Mouse (Mus musculus) liver, embryonic 13.5 days (tissue): ENCODE results near the gene Tsnaxip1. TPM values are rescaled to one million over a fixed set of nuclear protein-coding genes. Genes with fewer than 3 reads are reported as not detected.

Source experiments
- ATAC-seq: fragments of 200-750 bp; cut with Nextera tagmentation; 2 replicates; pipeline ENCODE4 v1.8.0; 2017; ENCODE audit warnings: low read depth, mild to moderate bottlenecking, moderate number of reproducible peaks, moderate library complexity
- DNase-seq: peaks from one replicate; pipeline ENCODE4 v3.0.0; 2022
- H3K27ac ChIP-seq: fragments of 300-500 bp; sonication (generic); 2 replicates; pipeline ENCODE4 v1.5.1; 2015; ENCODE audit warnings: moderate library complexity, mild to moderate bottlenecking, inconsistent platforms
- H3K27me3 ChIP-seq: fragments of 300-500 bp; sonication (generic); 2 replicates; pipeline ENCODE4 v1.6.1; 2015; ENCODE audit warnings: mild to moderate bottlenecking, inconsistent platforms
- H3K36me3 ChIP-seq: fragments of 300-500 bp; sonication (generic); 2 replicates; pipeline ENCODE4 v1.6.1; 2015; ENCODE audit warnings: mild to moderate bottlenecking, inconsistent platforms
- H3K4me1 ChIP-seq: fragments of 300-500 bp; sonication (generic); replicated peaks from 2 replicates; pipeline ENCODE4 v1.6.1; 2015; ENCODE audit warnings: inconsistent platforms
- H3K4me2 ChIP-seq: fragments of 300-500 bp; sonication (generic); 2 replicates; pipeline ENCODE4 v1.6.1; 2015; ENCODE audit warnings: inconsistent platforms, mild to moderate bottlenecking, moderate library complexity
- H3K4me3 ChIP-seq: fragments of 300-500 bp; sonication (generic); replicated peaks from 2 replicates; pipeline ENCODE4 v1.5.1; 2015; ENCODE audit warnings: mild to moderate bottlenecking, inconsistent platforms
- H3K9ac ChIP-seq: fragments of 300-500 bp; sonication (generic); 2 replicates; pipeline ENCODE4 v1.6.1; 2015; ENCODE audit warnings: mild to moderate bottlenecking, inconsistent platforms
- H3K9me3 ChIP-seq: fragments of 300-500 bp; sonication (generic); replicated peaks from 2 replicates; pipeline ENCODE4 v1.6.1; 2016; ENCODE audit warnings: inconsistent platforms
- WGBS: fragments of 180-500 bp; shearing (Covaris S2); methylation state at CpG from one replicate; pipeline ENCODE4 v1.1.7; 2015; ENCODE audit not compliant: insufficient replicate concordance; 5-methylcytosine and 5-hydroxymethylcytosine counted together
- polyA plus RNA-seq: library from polyadenylated mRNA; unstranded; fragments of >200 nt; fragmentation: Nextera tagmentation; extraction: Ambion mirVana; gene quantifications from 2 replicates; pipeline ENCODE4 v1.2.1, GENCODE M21; 2015

Gene Tsnaxip1
- polyA plus RNA-seq, 1 experiment from 2014 or later, result 0.08 TPM

DNA sequence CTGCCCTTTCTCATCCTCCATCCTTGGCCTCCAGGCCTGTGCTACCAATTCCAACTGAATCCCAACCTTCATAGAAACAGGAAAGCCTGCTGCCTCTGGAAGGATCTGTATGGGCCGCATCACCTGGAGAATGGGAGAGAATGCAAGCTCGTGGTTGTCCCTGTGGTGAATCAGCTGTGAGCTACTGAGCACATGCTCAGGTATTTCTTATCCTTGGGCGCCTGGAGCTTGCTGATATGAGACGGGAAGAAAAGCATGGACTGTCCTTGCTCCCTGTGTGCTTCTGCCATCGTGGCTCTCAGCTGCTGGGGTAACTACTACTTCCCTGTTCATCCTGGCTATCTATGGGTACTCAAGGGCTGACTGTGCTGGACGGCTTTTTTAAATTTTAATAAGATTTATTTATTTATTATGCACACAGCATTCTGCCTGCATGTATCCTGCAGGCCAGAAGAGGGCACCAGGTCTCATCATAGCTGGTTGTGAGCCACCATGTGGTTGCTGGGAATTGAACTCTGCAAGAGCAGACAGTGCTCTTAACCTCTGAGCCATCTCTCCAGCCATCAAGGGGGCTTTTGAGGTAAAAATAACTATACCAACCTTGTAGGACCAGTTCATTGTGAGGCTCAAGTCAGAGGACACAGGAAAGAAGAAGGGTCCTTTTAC, 39.0 kb downstream of the Tsnaxip1 start:
- peak; percentile 66; the same call in 1 of the 2 replicates for ATAC-seq
- peak overlapping the region; percentile 19 for H3K27ac ChIP-seq
- 0 out of 2 replicates have a peak overlapping the region, but pooled peaks have one; percentile 40 for H3K9ac ChIP-seq
- H3K36me3 ChIP-seq, result peaks cover 86% of the 10 kb centered on the region
- no peak overlapping the region for H3K4me2 ChIP-seq
- no peak for DNase-seq
- H3K9me3 ChIP-seq, result no peaks in the 10 kb centered on the region
- H3K4me3 ChIP-seq, result no peak overlapping the region
- 42% methylated on average over 6 of the region's 6 CpGs for WGBS
- peaks cover 73% of the 10 kb centered on the region for H3K4me1 ChIP-seq
- no peaks in the 10 kb centered on the region for H3K27me3 ChIP-seq

DNA sequence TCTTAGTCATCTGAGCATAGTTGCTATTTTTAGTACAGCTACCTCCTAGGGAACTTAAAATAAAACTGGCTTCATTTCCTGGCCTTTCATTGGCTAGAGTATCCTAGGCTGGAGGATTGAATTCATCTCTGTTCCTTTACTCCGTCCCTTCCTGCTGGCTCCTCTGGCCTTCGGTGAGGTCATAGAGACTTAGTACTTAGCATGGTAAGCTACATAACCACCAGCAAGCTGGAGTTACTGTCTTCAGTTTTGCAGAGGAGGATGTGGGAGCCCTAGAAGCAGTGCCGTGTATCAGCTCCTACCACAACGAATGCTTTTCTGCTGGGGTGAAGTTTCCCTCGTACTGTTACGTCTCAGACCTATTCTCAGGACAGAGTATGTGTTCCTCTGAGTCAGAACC, 46.8 kb downstream of the Tsnaxip1 start:
- no peak overlapping the region for H3K4me3 ChIP-seq
- H3K27ac ChIP-seq, result no peak overlapping the region
- H3K36me3 ChIP-seq, result peaks cover 93% of the 10 kb centered on the region
- H3K27me3 ChIP-seq, result no peaks in the 10 kb centered on the region
- H3K9me3 ChIP-seq, result no peaks in the 10 kb centered on the region
- DNase-seq (no peak), ATAC-seq (no peak)
- H3K4me1 ChIP-seq, result peaks cover 15% of the 10 kb centered on the region
- 80% methylated on average over 6 of the region's 6 CpGs for WGBS
- no peak overlapping the region for H3K9ac ChIP-seq
- H3K4me2 ChIP-seq, result no peak overlapping the region

DNA sequence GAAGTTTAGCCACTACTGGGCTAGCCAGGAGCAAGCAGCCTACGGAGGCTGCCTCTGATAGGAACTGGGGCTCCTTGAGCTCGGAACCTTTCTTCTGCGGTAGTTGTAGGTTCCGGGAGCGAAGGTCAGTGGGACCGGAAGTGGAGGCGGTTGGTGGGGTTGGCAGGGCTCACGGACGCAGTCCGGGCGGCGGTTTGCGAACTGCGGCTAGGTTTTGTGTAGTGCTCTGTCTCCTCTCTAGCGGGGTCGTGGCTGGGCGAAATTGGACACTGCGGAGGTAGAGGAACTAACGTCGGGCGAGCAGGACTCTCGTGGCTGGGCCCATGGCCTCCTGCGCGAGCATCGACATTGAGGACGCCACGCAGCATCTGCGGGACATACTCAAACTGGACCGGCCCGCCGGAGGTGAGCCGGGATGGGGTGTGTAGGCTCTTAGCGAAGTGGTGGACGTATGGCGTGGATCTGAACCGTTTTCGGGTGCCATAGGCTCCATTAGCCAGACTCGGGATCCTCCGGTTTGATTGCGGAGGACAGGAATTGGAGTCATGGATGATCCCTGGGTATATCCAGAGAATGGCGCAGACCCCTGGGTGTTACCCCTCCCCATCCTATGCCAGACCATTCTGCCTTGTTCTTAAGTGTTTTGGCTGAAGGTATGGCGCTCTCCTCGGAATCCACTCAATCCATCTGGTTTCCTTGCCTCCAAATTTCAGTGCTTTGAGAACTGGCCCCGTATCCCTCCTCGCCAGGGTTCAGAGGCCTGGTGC, 53.4 kb downstream of the Tsnaxip1 start, which contains the start of gene Edc4:
Gene Edc4 (plus strand): TSS at position 128 of the 767 bp plus-strand sequence.
- WGBS, result under 1% methylated on average over 45 of the region's 45 CpGs
- no peaks in the 10 kb centered on the region for H3K27me3 ChIP-seq
- DNase-seq (peak; percentile 82), ATAC-seq (peak; percentile 86)
- no peaks in the 10 kb centered on the region for H3K9me3 ChIP-seq
- peak within 1 kb of the TSS; percentile 89 for H3K4me2 ChIP-seq
- H3K9ac ChIP-seq, result peak within 1 kb of the TSS; percentile 92
- peak within 1 kb of the TSS; percentile 94 for H3K4me3 ChIP-seq
- peaks cover 29% of the 10 kb centered on the region for H3K4me1 ChIP-seq
- H3K27ac ChIP-seq, result peak within 1 kb of the TSS; percentile 71
- H3K36me3 ChIP-seq, result peaks cover 58% of the 10 kb centered on the region

DNA sequence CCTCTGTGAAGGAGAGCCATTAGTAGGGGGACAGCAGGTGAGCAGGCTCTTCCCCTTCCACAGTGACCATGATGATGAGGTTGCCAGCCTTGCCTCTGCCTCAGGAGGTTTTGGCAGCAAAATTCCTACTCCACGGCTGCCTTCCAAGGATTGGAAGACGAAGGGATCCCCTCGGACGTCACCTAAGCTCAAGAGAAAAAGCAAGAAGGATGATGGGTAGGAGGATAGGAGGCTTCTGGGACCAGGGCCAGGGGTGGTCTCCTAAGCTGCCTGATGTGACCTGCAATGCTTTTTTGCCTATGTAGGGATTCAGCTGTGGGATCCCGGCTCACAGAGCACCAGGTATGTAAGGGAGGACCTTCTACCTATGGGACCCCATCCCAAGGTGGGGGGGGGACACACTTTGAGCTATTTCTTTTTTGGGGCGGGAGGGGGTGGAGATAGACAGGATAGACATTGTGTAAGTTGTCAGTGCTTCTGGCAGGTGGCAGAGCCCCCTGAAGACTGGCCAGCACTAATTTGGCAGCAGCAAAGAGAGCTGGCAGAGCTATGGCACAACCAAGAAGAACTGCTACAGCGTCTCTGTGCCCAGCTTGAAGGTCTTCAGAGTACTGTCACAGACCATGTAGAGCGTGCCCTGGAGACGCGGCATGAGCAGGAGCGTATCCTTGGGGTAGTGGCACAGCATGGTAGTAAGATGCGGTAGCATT, 62.4 kb downstream of the Tsnaxip1 start:
- no peak for ATAC-seq
- DNase-seq, result no peak
- peaks cover 8% of the 10 kb centered on the region for H3K4me1 ChIP-seq
- no peaks in the 10 kb centered on the region for H3K27me3 ChIP-seq
- H3K36me3 ChIP-seq, result peaks cover 92% of the 10 kb centered on the region
- no peak overlapping the region for H3K9ac ChIP-seq
- H3K4me2 ChIP-seq, result no peak overlapping the region
- no peak overlapping the region for H3K27ac ChIP-seq
- 83% methylated on average over 12 of the region's 12 CpGs for WGBS
- no peaks in the 10 kb centered on the region for H3K9me3 ChIP-seq
- no peak overlapping the region for H3K4me3 ChIP-seq

DNA sequence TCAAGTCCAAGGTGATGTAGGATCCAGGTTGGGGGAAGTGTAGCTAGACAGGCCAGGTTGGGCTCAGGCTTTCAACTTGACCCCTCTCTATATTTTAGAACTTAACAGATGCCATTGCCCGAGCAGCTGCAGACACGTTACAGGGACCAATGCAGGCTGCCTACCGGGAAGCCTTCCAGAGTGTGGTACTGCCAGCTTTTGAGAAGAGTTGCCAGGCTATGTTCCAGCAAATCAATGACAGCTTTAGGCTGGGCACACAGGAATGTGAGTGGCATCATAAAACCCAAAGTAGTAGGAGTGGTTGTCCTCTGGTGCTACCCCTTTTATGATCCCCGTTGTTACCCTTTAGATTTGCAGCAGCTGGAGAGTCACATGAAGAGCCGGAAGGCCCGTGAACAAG, 63.3 kb downstream of the Tsnaxip1 start:
- Histone ChIP-seq H3K4me1 (peaks cover 8% of the 10 kb centered on the region), H3K9me3 (no peaks in the 10 kb centered on the region), H3K27me3 (no peaks in the 10 kb centered on the region), H3K9ac (no peak overlapping the region), H3K27ac (no peak overlapping the region), H3K4me3 (no peak overlapping the region), H3K36me3 (peaks cover 83% of the 10 kb centered on the region), H3K4me2 (no peak overlapping the region)
- 84% methylated on average over 6 of the region's 6 CpGs for WGBS
- DNase-seq (no peak), ATAC-seq (no peak)

DNA sequence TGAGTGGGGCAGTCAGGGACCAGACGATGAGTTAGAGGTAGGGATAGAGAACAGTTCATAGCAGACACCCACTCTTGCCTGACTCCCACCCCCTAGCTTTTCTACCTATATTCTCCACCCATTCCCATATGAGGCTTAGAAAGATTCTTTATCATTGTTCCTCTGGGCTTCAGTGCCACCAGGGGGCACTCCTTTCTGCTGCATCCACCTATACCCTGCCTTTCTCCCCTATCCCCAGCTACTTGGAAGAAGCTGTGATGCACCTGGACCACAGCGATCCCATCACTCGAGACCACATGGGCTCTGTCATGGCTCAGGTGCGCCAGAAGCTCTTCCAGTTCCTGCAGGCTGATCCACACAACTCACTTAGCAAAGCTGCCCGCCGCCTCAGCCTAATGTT, 64.9 kb downstream of the Tsnaxip1 start:
- DNase-seq (no peak), ATAC-seq (no peak)
- Histone ChIP-seq H3K27me3 (no peaks in the 10 kb centered on the region), H3K27ac (no peak overlapping the region), H3K36me3 (peaks cover 67% of the 10 kb centered on the region), H3K4me2 (no peak overlapping the region), H3K4me3 (no peak overlapping the region), H3K9ac (no peak overlapping the region), H3K4me1 (peaks cover 8% of the 10 kb centered on the region), H3K9me3 (no peaks in the 10 kb centered on the region)
- WGBS, result 87% methylated on average over 6 of the region's 6 CpGs

DNA sequence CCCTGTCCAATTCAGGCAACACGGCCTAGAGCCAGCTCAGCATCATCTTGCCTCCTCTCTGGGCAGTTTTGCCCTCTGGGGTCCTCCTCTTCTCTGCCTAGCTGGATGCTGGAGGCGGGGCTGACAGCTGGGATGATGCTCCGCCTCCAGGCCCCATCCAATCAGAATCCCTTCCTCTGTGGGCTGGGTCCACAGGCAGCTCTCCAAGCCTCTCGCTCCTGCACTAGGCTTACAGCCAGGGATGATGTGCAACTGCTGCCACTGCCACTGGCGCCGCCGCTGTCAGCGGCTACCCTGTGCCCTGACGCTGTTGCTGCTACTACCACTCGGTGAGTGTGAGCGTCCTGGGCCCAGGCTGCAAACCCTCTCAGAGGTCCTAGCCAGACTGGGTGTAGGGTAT, 65.8 kb downstream of the Tsnaxip1 start, which contains the start of gene Nrn1l:
Gene Nrn1l (plus strand): TSS at position 229 of the 400 bp plus-strand sequence.
- Histone ChIP-seq H3K9me3 (no peaks in the 10 kb centered on the region), H3K4me1 (peaks cover 8% of the 10 kb centered on the region), H3K36me3 (peaks cover 58% of the 10 kb centered on the region), H3K27me3 (no peaks in the 10 kb centered on the region), H3K4me2 (no peak within 1 kb of the TSS), H3K9ac (no peak within 1 kb of the TSS), H3K4me3 (no peak within 1 kb of the TSS), H3K27ac (no peak within 1 kb of the TSS)
- WGBS, result 40% methylated on average over 11 of the region's 11 CpGs
- ATAC-seq (peak; percentile 73), DNase-seq (peak; percentile 43)

Other genes starting within 250 kb of the Tsnaxip1 start
- gene Ripor1, start 222.5 kb upstream of the Tsnaxip1 start, polyA plus RNA-seq, result 7.2 and 9.0 TPM in 2 replicates
- gene Ctcf, start 191.2 kb upstream of the Tsnaxip1 start, polyA plus RNA-seq, result 69.1 and 75.8 TPM in 2 replicates
- gene Agrp, start 190.3 kb upstream of the Tsnaxip1 start, polyA plus RNA-seq, result 0.15 and 0.41 TPM in 2 replicates
- 0.29 and 0.32 TPM in 2 replicates for gene Carmil2, start 141.5 kb upstream of the Tsnaxip1 start, polyA plus RNA-seq
- gene Acd, start 126.6 kb upstream of the Tsnaxip1 start, polyA plus RNA-seq, result 24.4 and 26.8 TPM in 2 replicates
- 8.5 and 8.6 TPM in 2 replicates for gene Pard6a, start 126.6 kb upstream of the Tsnaxip1 start, polyA plus RNA-seq
- gene 4933405L10Rik, start 120.1 kb upstream of the Tsnaxip1 start, polyA plus RNA-seq, result not detected in 2 replicates
- gene Enkd1, start 119.5 kb upstream of the Tsnaxip1 start, polyA plus RNA-seq, result 8.6 and 8.8 TPM in 2 replicates
- gene Gfod2, start 69.1 kb upstream of the Tsnaxip1 start, polyA plus RNA-seq, result 2.6 and 3.1 TPM in 2 replicates
- gene Ranbp10, start 381 bp upstream of the Tsnaxip1 start, polyA plus RNA-seq, result 36.1 and 36.2 TPM in 2 replicates
- 21.5 and 22.3 TPM in 2 replicates for gene Cenpt, start 25.5 kb downstream of the Tsnaxip1 start, polyA plus RNA-seq
- gene Thap11, start 27.4 kb downstream of the Tsnaxip1 start, polyA plus RNA-seq, result 38.2 and 40.7 TPM in 2 replicates
- 152 and 192 TPM in 2 replicates for gene Nutf2, start 32.8 kb downstream of the Tsnaxip1 start, polyA plus RNA-seq
- 17.3 and 18.5 TPM in 2 replicates for gene Edc4, start 53.1 kb downstream of the Tsnaxip1 start, polyA plus RNA-seq
- gene Nrn1l, start 65.8 kb downstream of the Tsnaxip1 start, polyA plus RNA-seq, result not detected in 2 replicates
- 9.6 and 10.0 TPM in 2 replicates for gene Pskh1, start 72.7 kb downstream of the Tsnaxip1 start, polyA plus RNA-seq
- 0.35 and 0.60 TPM in 2 replicates for gene Ctrl, start 106.1 kb downstream of the Tsnaxip1 start, polyA plus RNA-seq
- gene Psmb10, start 110.7 kb downstream of the Tsnaxip1 start, polyA plus RNA-seq, result 68.9 and 81.6 TPM in 2 replicates
- 31.2 and 33.1 TPM in 2 replicates for gene Lcat, start 115.7 kb downstream of the Tsnaxip1 start, polyA plus RNA-seq
- gene Slc12a4, start 138.4 kb downstream of the Tsnaxip1 start, polyA plus RNA-seq, result 12.6 and 13.1 TPM in 2 replicates
- gene Dpep3, start 151.7 kb downstream of the Tsnaxip1 start, polyA plus RNA-seq, result not detected in 2 replicates
- gene Dus2, start 163.6 kb downstream of the Tsnaxip1 start, polyA plus RNA-seq, result 13.3 and 14.4 TPM in 2 replicates
- not detected in 2 replicates for gene Dpep2nb, start 178.2 kb downstream of the Tsnaxip1 start, polyA plus RNA-seq
- 12.9 and 13.2 TPM in 2 replicates for gene Ddx28, start 184.2 kb downstream of the Tsnaxip1 start, polyA plus RNA-seq
- 3.3 and 3.8 TPM in 2 replicates for gene Nfatc3, start 231.1 kb downstream of the Tsnaxip1 start, polyA plus RNA-seq